Mouse (Mus musculus): ENCODE results near the gene Ppp2r5c.

DNA sequence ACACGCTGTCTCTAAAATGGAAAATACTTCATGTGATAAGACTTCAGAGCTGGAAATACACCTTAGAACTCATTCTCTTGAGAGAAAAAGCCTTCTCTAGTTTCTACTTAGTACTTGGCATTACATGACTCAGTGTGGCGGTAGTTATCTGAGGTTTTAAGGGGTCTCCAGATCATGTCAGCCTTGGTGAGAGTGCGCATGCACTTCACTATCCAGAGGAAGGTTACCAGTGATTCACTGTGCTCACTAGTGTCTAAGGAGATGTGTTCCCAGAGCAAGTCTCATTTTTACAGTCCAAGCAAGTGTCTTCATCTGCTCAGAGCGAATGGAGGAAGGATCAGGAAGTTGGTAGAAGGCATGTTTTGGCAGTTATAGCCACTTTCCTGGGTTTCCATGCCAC is 125.4 kb downstream of the Ppp2r5c start:
- TF ChIP-seq CTCF (IDR thresholded peaks at IDR 0.05; ENCODE audit: low read depth, low read length) (no peak), POLR2A (IDR thresholded peaks at IDR 0.05; ENCODE audit: extremely low read depth, insufficient read depth, low read length) (no peak)
